Mouse (Mus musculus) neural tube, embryonic 12.5 days (tissue): ENCODE data around the gene Zfp36l1. TPM values are rescaled to one million over a fixed set of nuclear protein-coding genes. Genes with fewer than 3 reads are reported as not detected.

ENCODE experiments used
- ATAC-seq: fragments of 200-750 bp; cut with Nextera tagmentation; 2 replicates; pipeline ENCODE4 v1.8.0; 2017; ENCODE audit warnings: low read depth, mild to moderate bottlenecking, moderate TSS enrichment, moderate library complexity; ENCODE audit not compliant: low FRiP score
- H3K27ac ChIP-seq: fragments of 300-500 bp; sonication (generic); 2 replicates; pipeline ENCODE4 v1.5.1; 2016
- H3K27me3 ChIP-seq: fragments of 300-500 bp; sonication (generic); replicated peaks from 2 replicates; pipeline ENCODE4 v1.6.1; 2016; ENCODE audit warnings: mild to moderate bottlenecking
- H3K36me3 ChIP-seq: fragments of 300-500 bp; sonication (generic); 2 replicates; pipeline ENCODE4 v1.6.1; 2016; ENCODE audit warnings: mild to moderate bottlenecking
- H3K4me1 ChIP-seq: fragments of 300-500 bp; sonication (generic); 2 replicates; pipeline ENCODE4 v1.6.1; 2016
- H3K4me2 ChIP-seq: fragments of 300-500 bp; sonication (generic); replicated peaks from 2 replicates; pipeline ENCODE4 v1.6.1; 2016; ENCODE audit warnings: mild to moderate bottlenecking
- H3K4me3 ChIP-seq: fragments of 300-500 bp; sonication (generic); 2 replicates; pipeline ENCODE4 v1.5.1; 2016
- H3K9ac ChIP-seq: fragments of 300-500 bp; sonication (generic); 2 replicates; pipeline ENCODE4 v1.6.1; 2016; ENCODE audit warnings: mild to moderate bottlenecking
- H3K9me3 ChIP-seq: fragments of 300-500 bp; sonication (generic); 2 replicates; pipeline ENCODE4 v1.6.1; 2016; ENCODE audit warnings: mild to moderate bottlenecking
- WGBS: fragments of 180-500 bp; shearing (Covaris S2); methylation state at CpG from one replicate; pipeline ENCODE4 v1.1.7; 2016; 5-methylcytosine and 5-hydroxymethylcytosine counted together
- polyA plus RNA-seq: library from polyadenylated mRNA; unstranded; fragments of >200 nt; fragmentation: Nextera tagmentation; extraction: Ambion mirVana; gene quantifications from 2 replicates; pipeline ENCODE4 v1.2.1, GENCODE M21; 2016

Zfp36l1 gene
- polyA plus RNA-seq, 1 experiment from 2014 or later = 73.0 TPM

GRCm38 (mm10) chr12:80103521-80103973 is 9.3 kb downstream of the Zfp36l1 start:
- no peaks in the 10 kb centered on the region for H3K27me3 ChIP-seq
- ATAC-seq = no peak
- no peak overlapping the region for H3K4me2 ChIP-seq
- no peaks in the 10 kb centered on the region for H3K4me1 ChIP-seq
- 0 out of 2 replicates have a peak, but pooled peaks cover 3% of the 10 kb centered on the region for H3K36me3 ChIP-seq
- H3K9me3 ChIP-seq = peaks cover 3% of the 10 kb centered on the region; the same call in 1 of the 2 replicates
- no peak overlapping the region for H3K4me3 ChIP-seq
- H3K9ac ChIP-seq = no peak overlapping the region
- 54% methylated on average over 5 of the region's 5 CpGs for WGBS
- no peak overlapping the region for H3K27ac ChIP-seq

GRCm38 (mm10) chr12:80103089-80103488 is 9.7 kb downstream of the Zfp36l1 start:
- Histone ChIP-seq H3K4me3 (no peak overlapping the region), H3K9me3 (peaks cover 3% of the 10 kb centered on the region; the same call in 1 of the 2 replicates), H3K27ac (no peak overlapping the region), H3K4me2 (no peak overlapping the region), H3K4me1 (no peaks in the 10 kb centered on the region), H3K36me3 (0 out of 2 replicates have a peak, but pooled peaks cover 3% of the 10 kb centered on the region), H3K9ac (no peak overlapping the region), H3K27me3 (no peaks in the 10 kb centered on the region)
- no peak for ATAC-seq
- 75% methylated on average over 4 of the region's 4 CpGs for WGBS

- Histone ChIP-seq H3K9ac (no peak overlapping the region), H3K4me1 (no peaks in the 10 kb centered on the region), H3K4me2 (no peak overlapping the region), H3K9me3 (no peaks in the 10 kb centered on the region), H3K36me3 (no peaks in the 10 kb centered on the region), H3K4me3 (no peak overlapping the region), H3K27ac (no peak overlapping the region), H3K27me3 (no peaks in the 10 kb centered on the region)
- WGBS = 96% methylated on average over 1 of the region's 1 CpGs
- ATAC-seq = no peak
Observed at GRCm38 (mm10) chr12:80098825-80099224, 14.0 kb downstream of the Zfp36l1 start.

- no peaks in the 10 kb centered on the region for H3K9me3 ChIP-seq
- H3K27ac ChIP-seq = no peak overlapping the region
- WGBS = 84% methylated on average over 6 of the region's 6 CpGs
- no peaks in the 10 kb centered on the region for H3K27me3 ChIP-seq
- no peak overlapping the region for H3K4me2 ChIP-seq
- H3K4me1 ChIP-seq = no peaks in the 10 kb centered on the region
- H3K9ac ChIP-seq = no peak overlapping the region
- H3K4me3 ChIP-seq = no peak overlapping the region
- no peaks in the 10 kb centered on the region for H3K36me3 ChIP-seq
- ATAC-seq = no peak
Observed at GRCm38 (mm10) chr12:80096734-80097133, 16.1 kb downstream of the Zfp36l1 start.

GRCm38 (mm10) chr12:80092787-80093186 is 20.0 kb downstream of the Zfp36l1 start:
- Histone ChIP-seq H3K27me3 (no peaks in the 10 kb centered on the region), H3K9me3 (no peaks in the 10 kb centered on the region), H3K27ac (no peak overlapping the region), H3K4me1 (0 out of 2 replicates have a peak, but pooled peaks cover 3% of the 10 kb centered on the region), H3K4me2 (no peak overlapping the region), H3K9ac (no peak overlapping the region), H3K36me3 (no peaks in the 10 kb centered on the region), H3K4me3 (no peak overlapping the region)
- ATAC-seq = no peak

GRCm38 (mm10) chr12:80091080-80091479 is 21.7 kb downstream of the Zfp36l1 start:
- H3K4me3 ChIP-seq = no peak overlapping the region
- 48% methylated on average over 8 of the region's 8 CpGs for WGBS
- no peaks in the 10 kb centered on the region for H3K27me3 ChIP-seq
- no peak overlapping the region for H3K4me2 ChIP-seq
- H3K9me3 ChIP-seq = no peaks in the 10 kb centered on the region
- no peak for ATAC-seq
- 0 out of 2 replicates have a peak, but pooled peaks cover 3% of the 10 kb centered on the region for H3K4me1 ChIP-seq
- H3K36me3 ChIP-seq = no peaks in the 10 kb centered on the region
- H3K9ac ChIP-seq = no peak overlapping the region
- H3K27ac ChIP-seq = no peak overlapping the region

GRCm38 (mm10) chr12:80090529-80090928 is 22.3 kb downstream of the Zfp36l1 start:
- H3K4me2 ChIP-seq = no peak overlapping the region
- no peaks in the 10 kb centered on the region for H3K36me3 ChIP-seq
- H3K27ac ChIP-seq = no peak overlapping the region
- WGBS = 64% methylated on average over 5 of the region's 5 CpGs
- no peak for ATAC-seq
- H3K9ac ChIP-seq = no peak overlapping the region
- H3K27me3 ChIP-seq = no peaks in the 10 kb centered on the region
- H3K4me1 ChIP-seq = 0 out of 2 replicates have a peak, but pooled peaks cover 3% of the 10 kb centered on the region
- H3K9me3 ChIP-seq = no peaks in the 10 kb centered on the region
- H3K4me3 ChIP-seq = no peak overlapping the region

- Histone ChIP-seq H3K4me3 (no peak overlapping the region), H3K9me3 (no peaks in the 10 kb centered on the region), H3K4me1 (peaks cover 14% of the 10 kb centered on the region), H3K27me3 (no peaks in the 10 kb centered on the region), H3K27ac (no peak overlapping the region), H3K36me3 (no peaks in the 10 kb centered on the region), H3K9ac (no peak overlapping the region), H3K4me2 (no peak overlapping the region)
- WGBS = 90% methylated on average over 4 of the region's 4 CpGs
- no peak for ATAC-seq
Observed at GRCm38 (mm10) chr12:80088143-80088542, 24.7 kb downstream of the Zfp36l1 start.

- no peak for ATAC-seq
- Histone ChIP-seq H3K36me3 (no peaks in the 10 kb centered on the region), H3K4me3 (no peak overlapping the region), H3K27ac (no peak overlapping the region), H3K4me1 (peaks cover 19% of the 10 kb centered on the region), H3K27me3 (no peaks in the 10 kb centered on the region), H3K4me2 (no peak overlapping the region), H3K9ac (no peak overlapping the region), H3K9me3 (no peaks in the 10 kb centered on the region)
- 49% methylated on average over 7 of the region's 7 CpGs for WGBS
Observed at GRCm38 (mm10) chr12:80084446-80085112, 28.2 kb downstream of the Zfp36l1 start.

- no peaks in the 10 kb centered on the region for H3K9me3 ChIP-seq
- no peaks in the 10 kb centered on the region for H3K27me3 ChIP-seq
- H3K9ac ChIP-seq = no peak overlapping the region
- no peak for ATAC-seq
- H3K4me3 ChIP-seq = no peak overlapping the region
- no peak overlapping the region for H3K4me2 ChIP-seq
- H3K36me3 ChIP-seq = no peaks in the 10 kb centered on the region
- H3K27ac ChIP-seq = no peak overlapping the region
- peaks cover 19% of the 10 kb centered on the region for H3K4me1 ChIP-seq
- 16% methylated on average over 3 of the region's 3 CpGs for WGBS
Observed at GRCm38 (mm10) chr12:80083937-80084336, 28.9 kb downstream of the Zfp36l1 start.

- 74% methylated on average over 7 of the region's 7 CpGs for WGBS
- Histone ChIP-seq H3K4me1 (peaks cover 19% of the 10 kb centered on the region), H3K27ac (no peak overlapping the region), H3K9ac (no peak overlapping the region), H3K27me3 (no peaks in the 10 kb centered on the region), H3K36me3 (no peaks in the 10 kb centered on the region), H3K9me3 (no peaks in the 10 kb centered on the region), H3K4me3 (no peak overlapping the region), H3K4me2 (no peak overlapping the region)
- no peak for ATAC-seq
Observed at GRCm38 (mm10) chr12:80083133-80083821, 29.5 kb downstream of the Zfp36l1 start.

- Histone ChIP-seq H3K9me3 (no peaks in the 10 kb centered on the region), H3K4me3 (no peak overlapping the region), H3K36me3 (no peaks in the 10 kb centered on the region), H3K27me3 (no peaks in the 10 kb centered on the region), H3K27ac (no peak overlapping the region), H3K9ac (no peak overlapping the region), H3K4me2 (no peak overlapping the region), H3K4me1 (peaks cover 19% of the 10 kb centered on the region)
- no peak for ATAC-seq
- WGBS = 93% methylated on average over 4 of the region's 4 CpGs
Observed at GRCm38 (mm10) chr12:80082730-80083129, 30.1 kb downstream of the Zfp36l1 start.
